Mouse (Mus musculus): ENCODE measurements around the gene Cryba4.

DNA sequence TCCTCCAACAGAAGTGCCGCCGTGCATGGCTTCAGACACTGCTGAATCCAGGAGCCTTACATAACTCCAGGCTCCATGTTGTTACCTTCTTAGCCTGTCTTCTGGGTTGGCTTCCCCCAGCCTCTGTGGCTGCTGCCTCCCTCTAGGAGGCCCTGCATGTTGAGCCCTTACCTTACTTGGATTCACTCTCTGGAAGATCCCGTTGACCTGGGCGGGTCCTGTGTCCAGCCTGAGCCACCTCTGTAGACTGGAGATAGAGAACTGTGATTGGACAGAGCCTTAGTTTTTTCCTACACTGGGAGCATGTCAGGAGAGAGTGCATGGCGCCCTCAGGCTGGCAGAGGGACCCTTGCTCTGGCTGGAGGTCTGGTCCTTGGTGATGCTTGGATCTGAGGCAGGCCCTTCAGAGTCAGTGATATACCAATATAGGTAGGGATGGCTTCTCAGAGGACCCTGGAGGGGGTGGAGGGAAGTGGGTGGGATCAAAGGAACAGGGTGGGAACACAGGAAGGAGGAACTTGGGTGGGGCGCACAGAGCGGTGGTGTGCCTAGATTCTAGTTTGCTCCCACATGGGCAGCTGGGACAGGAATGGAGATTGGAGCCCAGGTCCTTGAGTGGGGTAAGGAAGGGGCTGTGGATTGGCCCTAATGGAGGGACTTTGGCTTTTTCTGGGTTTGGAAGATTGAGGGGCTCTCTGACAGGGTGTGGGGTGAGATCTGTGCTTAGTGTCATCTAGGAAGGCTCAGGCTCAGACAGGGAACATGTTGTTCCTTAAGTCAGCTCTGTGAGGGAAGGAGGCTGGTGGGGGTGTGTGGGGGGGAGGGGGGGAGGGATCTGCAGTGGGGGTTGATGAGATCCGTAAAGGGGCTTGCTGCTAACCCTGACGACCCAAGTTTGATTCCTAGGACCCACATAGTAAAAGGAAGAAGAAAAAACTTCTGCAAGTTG lies 36.1 kb upstream of the Cryba4 start:
- no peak for TF ChIP-seq CTCF (IDR thresholded peaks at IDR 0.05; ENCODE audit: borderline replicate concordance, insufficient read depth, low read depth, low read length)
- TF ChIP-seq POLR2A (IDR thresholded peaks at IDR 0.05; ENCODE audit: borderline replicate concordance, insufficient read depth, low read length) = no peak
